Mouse (Mus musculus) 416B (cell line): ENCODE measurements around the gene Atp2c1.

Source experiments
- DNase-seq: peaks from one replicate; pipeline ENCODE4 v3.0.0; 2011; ENCODE audit warnings: low read depth

Atp2c1 gene

DNA sequence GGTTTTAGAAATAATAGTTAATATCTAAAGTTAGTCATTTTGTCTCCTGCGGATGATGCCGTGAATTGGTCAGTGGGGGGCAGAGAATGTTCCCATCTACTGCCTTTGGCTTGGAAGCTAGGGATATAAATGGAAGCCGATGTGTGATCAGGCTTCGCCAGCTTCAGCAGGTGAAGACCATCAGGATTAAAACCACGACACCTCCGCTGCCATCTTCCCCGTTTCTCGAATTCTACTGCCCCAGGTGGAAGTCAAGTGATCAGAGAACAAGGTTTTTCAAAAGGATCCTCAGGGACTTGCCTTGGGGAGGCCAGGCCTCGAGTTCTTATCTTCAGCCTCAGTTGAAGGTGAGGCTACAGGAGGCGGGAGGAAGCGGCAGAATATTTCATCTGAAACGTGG is at the start of gene Atp2c1:
TSS of gene Atp2c1 (minus strand) at position 101 of the 400 bp plus-strand sequence.
- DNase-seq: no peak

DNA sequence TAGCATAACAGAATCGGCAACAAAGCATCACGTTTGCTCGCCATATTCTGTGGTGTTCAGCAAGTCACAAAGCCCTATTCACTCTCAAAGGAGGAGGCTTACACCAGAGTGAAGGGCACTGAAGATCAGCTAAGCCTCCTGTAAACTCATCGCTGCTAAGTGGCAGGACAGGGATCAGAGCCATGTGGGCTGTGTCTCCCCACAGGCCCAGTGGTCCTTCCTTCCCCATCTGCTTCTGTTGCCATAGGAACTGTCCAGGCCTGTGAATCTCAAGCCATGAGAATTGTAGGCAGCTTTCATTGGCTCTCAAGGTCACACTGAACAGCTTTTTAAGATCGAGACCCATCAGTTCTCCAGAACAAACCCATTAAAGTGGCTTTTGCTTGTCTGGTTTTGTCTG is 30.3 kb upstream of the Atp2c1 start:
- no peak for DNase-seq

DNA sequence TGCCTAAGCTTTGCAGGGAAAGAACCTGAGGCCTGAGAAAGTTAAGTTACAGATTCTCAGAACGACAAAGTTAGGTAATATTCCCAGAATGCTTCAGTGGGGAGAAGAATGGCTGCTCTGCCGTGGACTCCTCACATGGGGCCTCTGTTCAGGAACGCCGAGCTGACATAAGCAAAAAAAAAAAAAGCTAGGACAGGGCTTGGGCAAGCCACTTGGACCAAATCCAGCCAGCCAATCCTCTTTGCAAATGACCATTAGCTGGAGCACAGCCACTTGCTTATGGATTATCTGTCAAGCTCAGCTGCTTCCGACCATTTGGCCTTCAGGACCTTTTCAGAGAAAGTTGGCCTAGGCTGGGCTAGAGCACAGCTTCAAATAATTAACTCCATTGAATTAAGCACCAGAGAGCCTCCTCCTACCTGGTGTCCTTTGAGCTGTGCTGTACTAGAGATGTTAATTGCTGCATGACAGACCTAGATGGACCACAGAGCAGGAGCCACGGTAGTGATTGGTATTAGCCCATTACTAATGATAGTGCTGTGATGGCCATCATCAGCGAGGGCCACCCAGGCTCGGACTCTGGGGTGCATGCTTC is 29.1 kb upstream of the Atp2c1 start:
- no peak for DNase-seq

DNA sequence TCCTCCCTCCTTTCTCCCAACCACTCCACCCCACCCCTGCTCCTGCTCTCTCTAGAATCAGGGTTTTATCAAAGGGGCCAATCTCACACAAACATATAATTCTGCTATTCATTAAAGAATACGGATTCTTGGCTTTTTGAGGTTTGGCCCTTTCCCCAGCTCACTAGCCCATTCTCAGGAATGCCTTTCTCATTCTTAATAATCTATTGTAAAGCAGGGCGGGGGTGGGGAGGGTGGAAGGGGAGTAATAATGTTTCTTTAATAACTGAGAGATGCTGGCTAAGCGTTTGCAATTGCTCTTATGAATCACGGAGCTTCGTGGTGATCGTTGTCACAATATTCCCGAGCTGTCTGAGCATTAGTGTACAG is 27.3 kb upstream of the Atp2c1 start:
- no peak for DNase-seq

DNA sequence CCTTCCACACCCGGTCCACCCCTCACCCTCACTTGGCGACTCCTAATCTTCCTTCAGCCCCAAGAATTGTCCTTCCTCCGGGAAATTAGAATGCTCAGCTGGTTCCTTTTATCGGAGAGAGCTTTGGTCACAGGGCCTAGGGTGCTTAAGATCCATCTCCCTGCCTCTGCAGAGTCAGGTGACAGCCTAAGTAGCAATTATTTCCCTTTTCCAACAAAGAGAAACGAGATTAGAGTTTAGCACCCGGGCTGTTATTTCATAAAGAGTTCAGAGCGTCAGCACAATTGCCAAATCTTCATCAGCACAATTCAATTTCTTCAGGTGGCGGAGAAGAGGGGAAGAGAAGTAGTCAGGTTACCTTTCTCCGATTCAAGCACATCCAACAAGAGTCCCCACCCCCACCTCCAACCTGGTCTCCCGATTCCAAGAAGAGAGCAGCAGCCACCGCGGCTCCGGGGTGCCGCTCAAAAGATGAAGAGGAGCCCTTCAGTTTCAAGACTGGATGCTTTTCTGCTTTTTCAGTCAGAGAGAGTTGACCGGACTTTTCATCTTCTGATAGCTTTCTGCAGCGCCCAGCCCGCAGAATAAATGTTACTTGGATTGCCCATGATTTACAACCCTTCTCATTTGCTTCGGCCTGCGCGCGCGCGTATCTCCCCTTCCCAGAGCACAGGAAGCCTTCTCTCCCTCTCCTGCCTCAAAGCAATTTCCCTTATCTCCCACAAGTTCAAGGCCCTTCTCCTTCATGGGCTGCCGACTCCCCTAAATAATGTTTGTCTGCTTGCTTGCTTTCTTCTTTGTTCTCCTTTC is 26.7 kb upstream of the Atp2c1 start:
- DNase-seq: no peak

DNA sequence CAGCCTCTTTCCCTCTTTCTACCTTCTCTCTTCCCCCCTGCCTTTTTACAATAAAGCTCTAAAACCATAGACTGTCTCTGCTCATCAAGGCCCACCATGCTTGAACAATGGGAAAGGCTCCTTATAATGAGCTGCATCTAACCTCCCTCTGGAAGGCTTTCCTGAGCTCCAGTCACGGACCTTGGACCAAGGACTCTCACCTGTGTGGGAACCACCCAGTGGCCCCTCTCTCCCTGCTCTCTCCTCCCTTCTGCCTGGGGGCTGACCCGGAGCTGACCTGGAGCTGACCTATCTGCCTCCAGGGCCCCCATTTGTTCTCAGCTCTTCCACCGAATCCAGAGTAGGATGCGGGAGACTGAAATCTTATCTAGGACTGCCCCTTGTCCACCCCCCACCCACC is 24.3 kb upstream of the Atp2c1 start:
- DNase-seq: no peak

DNA sequence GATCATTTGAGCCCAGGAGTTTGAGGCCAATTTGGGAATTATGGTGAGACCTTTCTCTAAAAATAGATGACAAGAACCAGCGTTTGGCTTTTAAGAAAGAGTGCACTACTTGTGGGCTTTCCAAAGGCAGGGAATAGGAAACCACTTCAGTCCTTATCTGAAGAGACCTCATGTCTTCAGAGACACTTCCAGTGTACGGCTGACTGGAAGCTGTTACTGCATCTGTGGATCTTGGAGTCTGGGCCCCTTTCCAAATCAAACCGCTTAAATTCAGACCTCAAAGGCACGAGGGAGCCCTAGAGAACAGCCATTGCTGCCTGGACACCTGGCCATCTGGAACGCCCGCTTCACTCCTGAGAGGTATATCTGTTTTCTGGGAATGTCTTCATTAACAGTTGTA is 22.0 kb upstream of the Atp2c1 start:
- DNase-seq: no peak

DNA sequence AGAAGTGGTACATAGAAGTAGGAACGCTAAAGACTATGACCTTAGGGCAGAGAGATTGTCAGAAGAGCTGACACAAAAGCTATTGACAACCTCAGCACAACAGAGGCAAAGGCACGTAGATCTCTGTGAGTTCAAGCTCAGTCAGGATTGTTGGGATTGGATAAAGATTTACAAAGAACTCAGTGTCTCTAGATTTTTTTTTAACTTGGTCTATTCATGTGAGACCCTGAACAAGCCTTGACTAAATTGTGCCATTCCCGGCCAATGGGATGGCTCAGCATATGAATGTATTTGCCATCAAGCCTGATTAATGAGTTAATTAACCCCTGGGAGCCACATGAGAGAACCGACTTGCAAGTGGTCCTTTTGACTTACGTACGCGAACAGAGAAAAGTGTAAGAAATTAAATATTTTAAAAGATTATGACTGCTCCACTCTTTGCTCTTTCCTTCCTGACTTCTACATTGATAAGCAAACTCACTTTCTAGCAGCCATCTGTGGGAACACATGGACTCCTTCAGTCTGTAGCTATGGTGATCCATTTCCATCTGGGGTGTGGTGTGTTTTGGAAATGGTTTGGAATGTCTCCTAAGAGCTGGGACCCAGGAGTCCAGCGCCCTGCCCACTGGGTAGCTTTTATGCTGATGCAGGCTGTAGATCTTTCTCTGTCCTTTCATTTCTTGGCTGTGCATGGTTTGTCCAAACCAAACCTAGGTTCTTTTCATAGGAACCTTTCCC is 17.1 kb upstream of the Atp2c1 start:
- DNase-seq: no peak

DNA sequence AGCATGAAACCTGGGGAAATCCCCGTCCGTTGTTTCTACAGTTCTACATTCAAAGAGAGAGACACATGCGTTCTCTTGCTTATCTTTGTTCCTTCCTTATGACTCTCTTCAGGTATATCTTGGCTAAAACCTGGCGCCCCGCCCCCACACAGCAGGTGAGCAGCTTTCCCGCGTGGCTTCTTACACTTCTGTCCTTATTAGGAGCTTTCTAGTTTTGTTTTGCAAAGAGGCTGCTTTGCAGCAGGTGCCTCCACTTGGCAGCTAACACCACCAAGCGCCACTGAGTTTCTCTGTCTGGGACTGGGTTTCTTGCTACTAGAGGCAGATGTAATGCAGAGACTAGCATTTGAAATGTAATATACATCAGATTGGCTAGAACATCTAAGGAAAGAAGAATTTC is 10.4 kb upstream of the Atp2c1 start:
- no peak for DNase-seq

DNA sequence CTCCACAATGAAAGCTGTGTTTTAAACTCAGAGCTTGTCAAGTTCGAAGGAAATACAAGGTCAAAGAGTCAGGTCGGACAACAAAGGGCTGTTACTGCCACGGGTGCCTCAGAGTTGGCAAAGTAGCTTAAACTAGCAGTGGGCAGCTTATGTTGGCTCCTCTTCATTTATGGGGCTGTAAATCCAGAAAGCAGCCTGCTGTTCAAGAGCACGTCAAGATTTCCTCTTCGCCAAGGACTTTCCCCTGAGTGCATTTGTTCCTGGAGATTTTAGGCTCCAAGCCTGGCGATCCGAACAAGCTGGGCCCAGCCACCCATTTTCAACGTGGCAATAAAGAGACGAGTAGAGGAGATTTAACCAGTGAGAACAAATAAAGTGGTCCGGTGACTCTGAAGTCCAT is 9.8 kb upstream of the Atp2c1 start:
- DNase-seq: no peak

DNA sequence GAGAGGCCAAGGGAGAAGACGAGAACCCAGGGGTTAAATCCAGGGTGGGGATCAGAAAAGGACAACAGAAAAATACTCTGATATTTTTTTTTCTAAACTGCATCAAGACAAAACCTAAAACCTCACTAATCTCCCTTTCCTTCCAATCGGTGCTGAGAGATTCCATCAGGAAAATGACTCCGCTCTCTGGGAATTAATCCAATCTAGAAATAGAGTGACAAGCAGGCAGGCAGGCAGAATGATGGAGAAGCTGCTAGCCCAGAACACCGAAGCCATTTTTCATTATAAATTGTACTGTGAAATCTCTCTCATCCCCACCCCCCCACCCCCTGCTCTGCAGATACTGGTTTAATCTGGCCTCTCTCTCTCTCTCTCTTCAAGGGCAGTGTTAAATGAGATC is 1.8 kb downstream of the Atp2c1 start:
- no peak for DNase-seq

DNA sequence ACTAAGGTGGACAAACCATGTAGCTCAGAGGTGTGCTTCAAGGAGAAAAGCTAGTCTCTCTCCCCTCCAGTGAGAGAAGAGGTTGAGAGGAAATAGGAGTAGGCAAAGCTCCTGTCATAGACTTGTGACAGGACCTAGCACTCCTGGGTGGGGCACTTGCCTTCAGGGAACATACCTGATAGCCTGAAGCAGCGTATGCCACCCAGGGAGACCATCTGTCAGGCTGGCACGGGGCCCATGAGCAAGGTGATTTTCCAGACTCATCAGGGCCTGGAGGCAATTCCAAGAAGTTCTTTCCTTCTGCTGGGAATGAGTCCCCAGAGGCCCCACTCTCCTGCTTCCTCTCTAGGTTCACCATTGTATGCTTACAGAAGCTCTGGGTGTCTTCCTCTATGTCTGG is 4.1 kb downstream of the Atp2c1 start:
- DNase-seq: no peak

DNA sequence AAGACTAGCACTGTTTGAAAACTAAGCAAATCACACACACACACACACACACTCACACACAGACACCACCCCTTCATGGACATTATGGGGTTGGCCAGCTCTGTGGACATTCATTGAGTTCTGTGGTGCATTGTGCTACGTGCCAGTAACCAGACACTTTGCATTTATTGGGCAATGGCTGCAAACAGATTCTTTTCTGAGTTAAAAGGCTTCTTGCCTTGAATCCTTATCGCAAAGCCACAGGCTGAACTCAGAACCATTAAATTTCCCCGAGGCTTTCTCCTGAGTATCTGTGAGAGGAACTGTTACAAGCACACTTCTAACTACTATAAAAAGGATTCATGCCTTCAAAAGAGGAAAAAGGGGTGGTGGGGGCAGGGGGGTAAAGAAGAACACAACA is 5.1 kb downstream of the Atp2c1 start:
- peak; percentile 69 for DNase-seq

DNA sequence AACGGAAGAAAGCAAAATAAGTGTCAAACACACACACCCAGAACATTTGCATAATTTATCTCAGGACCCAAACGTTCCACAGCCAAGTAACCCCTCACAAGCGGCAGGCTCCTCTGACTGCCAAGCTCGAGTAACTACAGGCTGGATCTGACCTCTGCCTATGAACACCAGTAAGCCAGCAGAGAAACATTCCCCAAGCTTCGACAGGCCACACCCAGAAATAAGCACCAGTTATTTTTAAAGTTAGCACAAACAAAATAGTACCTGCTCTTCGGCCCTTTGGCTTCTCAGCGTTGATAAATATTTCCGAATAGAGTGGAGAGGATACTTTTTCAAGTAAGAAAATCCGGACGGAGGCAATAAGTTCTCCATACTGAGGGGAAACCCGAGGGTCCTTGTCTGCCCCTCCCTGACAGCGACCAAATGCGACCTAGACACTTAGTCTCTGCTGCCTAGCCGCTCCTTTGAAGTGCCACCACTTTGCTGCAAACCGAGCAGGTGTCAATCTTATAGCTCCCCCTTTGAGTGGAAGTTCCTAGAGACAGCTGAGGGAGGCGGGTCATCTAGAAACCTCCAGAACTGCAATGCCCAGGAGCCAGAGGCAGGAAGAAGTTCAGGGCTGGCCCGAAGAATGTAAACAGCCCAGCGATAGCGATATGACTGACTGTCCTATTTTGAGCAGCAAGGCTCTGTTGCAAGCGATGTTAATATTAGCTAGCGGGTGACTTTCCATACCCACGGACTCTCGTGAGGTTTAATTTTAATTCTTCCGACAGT is 6.2 kb downstream of the Atp2c1 start:
- peak; percentile 70 for DNase-seq

DNA sequence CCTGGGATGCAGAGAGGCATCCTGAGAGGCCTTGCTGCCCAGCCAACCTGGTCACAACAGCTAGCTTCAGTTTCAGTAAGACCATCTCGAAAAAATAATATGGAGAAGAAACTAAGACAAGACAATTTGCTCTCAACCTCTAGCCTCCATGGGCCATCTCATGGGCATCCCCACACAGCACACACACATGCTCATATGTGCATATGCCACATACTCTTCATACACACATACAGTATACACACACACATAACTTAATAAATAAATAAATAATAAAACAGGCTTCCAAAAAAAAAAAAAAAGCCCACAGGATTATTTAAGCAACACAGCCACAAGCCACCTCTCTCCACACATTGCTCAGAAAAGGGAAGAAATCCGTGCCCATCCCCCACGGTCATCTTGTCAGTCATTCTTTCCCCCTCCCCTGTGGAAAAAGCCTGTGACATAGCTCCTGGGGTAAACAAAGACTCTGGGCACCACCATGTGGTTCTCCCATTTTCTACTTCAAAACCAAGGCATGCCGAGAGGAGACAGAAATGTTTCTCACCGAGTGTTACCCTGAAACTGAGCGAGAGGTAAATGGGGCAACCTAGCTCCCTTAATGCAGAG is 7.7 kb downstream of the Atp2c1 start:
- DNase-seq: peak; percentile 57

DNA sequence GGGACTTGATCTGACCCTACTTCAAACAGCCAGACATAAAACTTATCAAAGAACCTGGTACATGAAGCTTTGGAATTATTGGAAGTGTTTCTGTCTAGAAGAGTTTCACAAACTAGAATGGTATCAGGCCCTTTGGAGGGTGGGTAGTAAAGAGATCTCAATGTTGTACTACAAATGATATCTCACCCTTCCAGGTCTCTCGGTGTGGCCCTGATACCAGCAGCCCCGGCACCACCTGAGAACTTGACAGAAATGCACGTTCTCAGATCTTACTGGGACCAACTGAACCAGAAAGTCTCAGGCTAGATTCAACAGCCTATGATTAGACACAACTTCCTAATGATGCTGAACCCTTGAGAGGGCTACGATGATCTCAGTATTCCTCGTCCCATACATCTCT is 23.4 kb downstream of the Atp2c1 start:
- DNase-seq: no peak

DNA sequence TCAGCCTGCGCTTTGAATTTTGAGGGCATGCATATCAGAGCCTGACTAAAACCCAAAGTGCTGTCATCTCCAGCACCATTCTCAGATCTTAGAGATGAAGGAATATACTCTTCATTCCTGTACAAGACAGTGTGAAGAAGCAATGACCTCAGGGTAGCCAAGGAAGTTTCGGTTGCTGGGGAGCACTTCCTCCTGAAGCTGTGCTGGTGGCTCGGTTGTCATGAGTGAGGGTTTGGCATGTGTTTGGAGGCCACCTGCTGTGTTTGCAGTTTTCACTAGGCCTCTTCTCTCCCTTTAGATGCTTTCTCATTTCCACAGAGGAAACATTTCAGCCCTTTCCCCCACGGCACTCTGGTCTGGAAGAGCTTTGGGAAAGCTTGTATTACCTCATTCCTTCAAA is 24.7 kb downstream of the Atp2c1 start:
- no peak for DNase-seq

DNA sequence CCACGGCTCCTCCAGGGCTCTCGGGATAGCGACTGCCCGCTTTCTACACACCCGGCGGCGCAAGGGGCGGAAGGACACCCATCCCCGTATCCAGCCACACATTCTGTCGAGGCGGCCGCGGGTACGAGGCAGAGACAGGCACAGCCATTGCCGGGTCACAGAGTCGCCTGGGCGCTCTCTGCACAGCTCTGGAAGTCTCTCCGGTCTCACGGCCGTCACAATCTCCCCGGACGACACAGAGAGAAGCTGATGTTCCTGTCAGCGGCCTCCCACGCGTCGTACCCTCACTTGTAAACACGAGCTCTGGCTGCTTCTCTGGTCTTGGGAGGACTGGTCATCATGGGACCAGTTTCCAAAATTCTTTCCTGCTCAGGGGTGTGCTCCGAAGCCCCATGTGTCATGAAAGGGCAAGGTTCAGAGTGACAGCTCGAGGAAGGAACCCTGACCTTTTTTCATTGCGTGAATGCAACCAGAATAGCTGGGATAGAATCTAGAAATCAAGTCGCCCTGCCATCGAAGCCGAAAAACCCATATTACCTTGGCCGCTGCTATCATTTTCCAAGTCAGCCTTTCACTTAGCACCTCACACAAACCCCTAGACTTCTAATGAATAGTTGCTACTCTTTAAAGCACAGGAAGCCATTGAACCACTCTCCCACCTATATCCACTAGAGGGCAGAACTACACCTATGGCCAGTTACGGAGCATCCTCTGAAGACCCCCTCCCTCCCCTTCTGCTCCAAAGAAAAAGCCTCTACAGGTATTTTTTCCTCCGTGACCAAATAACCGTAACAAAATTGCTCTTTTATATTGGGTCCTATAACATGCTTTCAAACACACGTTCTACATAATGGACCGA is 31.6 kb downstream of the Atp2c1 start:
- DNase-seq: peak; percentile 77

DNA sequence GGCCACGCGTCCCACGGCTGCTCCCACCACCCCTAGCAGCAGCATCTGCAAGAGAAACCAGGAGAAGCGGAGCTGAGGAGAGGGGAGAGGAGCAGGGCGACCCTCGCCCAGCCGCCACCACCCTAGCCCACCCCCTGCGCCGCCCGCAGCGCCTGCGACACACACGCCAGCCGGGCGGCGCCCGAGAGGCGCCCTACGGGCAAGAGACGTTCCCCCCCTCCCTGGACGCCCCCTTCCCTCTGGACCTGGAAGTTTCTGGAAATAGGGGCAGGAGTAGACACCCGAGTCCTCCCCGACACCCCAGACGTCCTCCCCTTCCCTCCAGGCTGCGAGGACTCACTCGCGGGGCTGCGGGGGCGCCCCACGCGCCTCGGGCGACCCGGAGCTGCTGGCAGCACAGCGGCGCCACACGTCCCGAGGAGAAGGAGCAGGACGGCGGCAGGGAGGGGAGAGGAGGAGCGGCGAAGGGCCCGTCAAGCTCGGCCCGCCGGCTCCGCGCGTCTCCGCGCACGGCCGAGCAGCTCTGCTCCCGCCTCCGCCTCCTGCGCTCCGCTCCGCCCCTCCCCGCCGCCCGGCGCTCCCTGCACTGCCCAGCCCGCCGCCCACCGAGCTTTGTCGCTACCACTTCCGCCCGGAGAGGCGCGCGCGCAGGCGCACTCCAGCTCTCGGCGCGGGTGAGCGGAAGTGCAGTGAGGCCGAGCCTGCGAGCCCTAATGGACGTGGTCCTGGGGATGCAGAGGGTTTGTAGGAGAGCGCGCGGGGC is 32.4 kb downstream of the Atp2c1 start:
- DNase-seq: peak; percentile 90

DNA sequence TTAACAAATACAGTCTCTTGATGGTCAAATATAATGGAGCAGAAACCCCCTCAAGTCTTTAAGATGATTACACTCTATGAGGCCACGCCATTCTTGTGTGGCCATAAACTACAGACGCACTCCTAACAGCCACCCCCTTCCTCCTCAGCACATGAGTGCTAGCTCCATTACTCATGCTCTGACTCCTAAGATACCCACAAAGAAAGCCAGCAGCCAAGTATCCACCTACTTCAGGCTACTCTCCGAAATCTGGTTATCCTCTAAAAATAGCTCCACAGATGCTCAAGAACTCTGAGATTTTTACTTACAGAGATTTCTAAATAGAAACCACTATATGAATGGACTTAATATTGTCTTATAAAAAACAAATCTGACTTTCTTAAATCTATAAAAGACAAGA is 34.4 kb downstream of the Atp2c1 start:
- DNase-seq: peak; percentile 27
